Mouse (Mus musculus): ENCODE measurements around the gene Slc6a3.

GRCm38 (mm10) chr13:73488105-73488504, 48.4 kb upstream of the Slc6a3 start:
- TF ChIP-seq CTCF (IDR thresholded peaks at IDR 0.05; ENCODE audit: low read depth) (no peak), EP300 (optimal IDR thresholded peaks at IDR 0.05) (no peak)
